Mouse (Mus musculus): ENCODE measurements around the gene Smco3. TPM values are rescaled to one million over a fixed set of nuclear protein-coding genes. Genes with fewer than 3 reads are reported as not detected.

Smco3 gene
- total and polyA plus RNA-seq, 2 experiments = not detected

DNA sequence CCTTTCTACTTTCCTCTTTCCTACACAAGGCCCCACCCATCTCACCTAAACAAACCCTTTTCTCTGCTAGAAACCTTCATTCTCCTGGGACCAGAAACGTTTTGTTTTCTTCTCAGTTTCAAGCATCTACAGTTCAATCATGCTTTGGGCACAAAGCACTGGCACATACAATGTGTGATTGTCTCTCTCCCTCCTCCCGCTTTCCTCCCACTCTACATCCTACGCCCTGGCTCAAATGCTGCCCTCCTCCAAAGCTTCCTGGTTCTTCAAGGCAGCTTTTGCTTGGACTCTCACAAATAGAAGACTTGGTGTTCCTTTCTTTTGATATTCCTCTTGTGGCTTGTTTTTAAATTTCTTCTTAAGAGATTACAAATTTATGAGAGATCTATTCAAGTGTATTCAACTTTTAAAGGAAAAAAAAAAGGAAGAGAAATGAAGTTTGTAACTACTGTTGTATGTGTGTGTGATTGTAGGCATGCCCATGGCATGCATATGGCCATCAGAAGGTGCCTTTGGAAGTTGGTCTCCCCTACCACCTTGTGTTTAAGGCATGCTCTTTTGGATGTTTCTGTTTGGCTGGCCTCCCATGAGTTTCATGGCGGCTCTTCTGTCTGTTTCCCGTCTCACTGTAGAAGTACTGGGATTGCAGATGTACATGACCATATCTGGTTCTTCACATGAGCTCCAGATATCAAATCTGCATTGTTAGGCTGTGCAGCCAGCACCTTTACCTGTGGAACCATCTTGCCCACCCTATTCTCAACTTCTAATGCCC, 10.6 kb upstream of the Smco3 start:
- no peaks in the 10 kb centered on the region for H3K79me2 ChIP-seq (ENCODE audit: control insufficient read depth, insufficient read depth, low read length)
- no peak overlapping the region for H3K9ac ChIP-seq (ENCODE audit: low read depth, low read length)
- no peak for DNase-seq (ENCODE audit: extremely low read depth, low read depth, low spot score)
- H3K27me3 ChIP-seq (ENCODE audit: control insufficient read depth, insufficient read depth, low read length) = no peaks in the 10 kb centered on the region
- no peaks in the 10 kb centered on the region for H3K36me3 ChIP-seq (ENCODE audit: control insufficient read depth, insufficient read depth, low read length)
- TF ChIP-seq CTCF (IDR thresholded peaks at IDR 0.05; ENCODE audit: low read depth, low read length) (no peak), POLR2A (IDR thresholded peaks at IDR 0.05; ENCODE audit: extremely low read depth, insufficient read depth, low read length) (no peak)
- H3K4me3 ChIP-seq (ENCODE audit: insufficient read depth, low read depth, low read length) = no peak overlapping the region
- H3K27ac ChIP-seq (replicated peaks; ENCODE audit: insufficient read depth, low read depth, low read length) = no peak overlapping the region
- 73% methylated on average over 5 of the region's 5 CpGs for WGBS
- no peaks in the 10 kb centered on the region for H3K4me1 ChIP-seq (ENCODE audit: control insufficient read depth, insufficient read depth, low read length)

DNA sequence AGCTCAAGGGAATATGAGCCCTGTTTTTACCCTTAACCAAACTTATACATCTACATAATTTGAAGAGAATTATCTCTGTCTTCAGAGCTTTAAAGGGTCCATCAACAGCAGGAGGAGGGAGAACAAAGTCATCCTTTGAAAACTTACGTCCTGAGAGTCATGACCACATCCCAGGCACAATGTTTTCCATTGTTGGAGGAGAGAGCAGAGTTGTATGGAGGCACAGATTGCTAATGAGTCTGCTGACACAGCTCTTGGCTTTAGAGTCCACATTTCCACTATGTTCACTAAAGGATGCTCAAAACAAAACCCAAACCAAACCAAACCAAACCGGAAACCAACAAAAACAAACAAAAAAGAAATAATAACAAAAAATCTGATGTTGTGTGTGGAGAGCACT, 9.7 kb upstream of the Smco3 start:
- no peak overlapping the region for H3K9ac ChIP-seq (ENCODE audit: low read depth, low read length)
- no peaks in the 10 kb centered on the region for H3K27me3 ChIP-seq (ENCODE audit: control insufficient read depth, insufficient read depth, low read length)
- WGBS = 80% methylated on average over 2 of the region's 2 CpGs
- H3K27ac ChIP-seq (replicated peaks; ENCODE audit: insufficient read depth, low read depth, low read length) = no peak overlapping the region
- TF ChIP-seq CTCF (IDR thresholded peaks at IDR 0.05; ENCODE audit: low read depth, low read length) = no peak
- TF ChIP-seq POLR2A (IDR thresholded peaks at IDR 0.05; ENCODE audit: extremely low read depth, insufficient read depth, low read length) = no peak
- H3K4me3 ChIP-seq (ENCODE audit: insufficient read depth, low read depth, low read length) = no peak overlapping the region
- no peaks in the 10 kb centered on the region for H3K4me1 ChIP-seq (ENCODE audit: control insufficient read depth, insufficient read depth, low read length)
- no peaks in the 10 kb centered on the region for H3K79me2 ChIP-seq (ENCODE audit: control insufficient read depth, insufficient read depth, low read length)
- no peaks in the 10 kb centered on the region for H3K36me3 ChIP-seq (ENCODE audit: control insufficient read depth, insufficient read depth, low read length)
- DNase-seq (ENCODE audit: extremely low read depth, low read depth, low spot score) = no peak

GRCm38 (mm10) chr6:136837323-136837722, 2.1 kb upstream of the Smco3 start:
- WGBS = 77% methylated on average over 3 of the region's 3 CpGs

GRCm38 (mm10) chr6:136831712-136832111, 3.5 kb downstream of the Smco3 start:
- DNase-seq (ENCODE audit: extremely low read depth, low read depth, low spot score) = peak; percentile 23
- Histone ChIP-seq H3K27me3 (ENCODE audit: control insufficient read depth, insufficient read depth, low read length) (no peaks in the 10 kb centered on the region), H3K79me2 (ENCODE audit: control insufficient read depth, insufficient read depth, low read length) (peaks cover 6% of the 10 kb centered on the region), H3K27ac (replicated peaks; ENCODE audit: insufficient read depth, low read depth, low read length) (no peak overlapping the region), H3K4me1 (ENCODE audit: control insufficient read depth, insufficient read depth, low read length) (peaks cover 4% of the 10 kb centered on the region; the same call in 1 of the 2 replicates), H3K36me3 (ENCODE audit: control insufficient read depth, insufficient read depth, low read length) (no peaks in the 10 kb centered on the region), H3K9ac (ENCODE audit: low read depth, low read length) (no peak overlapping the region), H3K4me3 (ENCODE audit: insufficient read depth, low read depth, low read length) (no peak overlapping the region)
- 67% methylated on average over 5 of the region's 5 CpGs for WGBS
- TF ChIP-seq CTCF (IDR thresholded peaks at IDR 0.05; ENCODE audit: low read depth, low read length) (no peak), POLR2A (IDR thresholded peaks at IDR 0.05; ENCODE audit: extremely low read depth, insufficient read depth, low read length) (no peak)

More at GRCm38 (mm10) chr6:136837323-136837722, 2.1 kb upstream of the Smco3 start:
- Histone ChIP-seq H3K79me2 (ENCODE audit: control insufficient read depth, insufficient read depth, low read length) (no peaks in the 10 kb centered on the region), H3K36me3 (ENCODE audit: control insufficient read depth, insufficient read depth, low read length) (no peaks in the 10 kb centered on the region), H3K27me3 (ENCODE audit: control insufficient read depth, insufficient read depth, low read length) (no peaks in the 10 kb centered on the region), H3K4me1 (ENCODE audit: control insufficient read depth, insufficient read depth, low read length) (no peaks in the 10 kb centered on the region), H3K9ac (ENCODE audit: low read depth, low read length) (no peak overlapping the region), H3K4me3 (ENCODE audit: insufficient read depth, low read depth, low read length) (no peak overlapping the region), H3K27ac (replicated peaks; ENCODE audit: insufficient read depth, low read depth, low read length) (no peak overlapping the region)
- DNase-seq (ENCODE audit: extremely low read depth, low read depth, low spot score) = no peak
- no peak for TF ChIP-seq POLR2A (IDR thresholded peaks at IDR 0.05; ENCODE audit: extremely low read depth, insufficient read depth, low read length)
- TF ChIP-seq CTCF (IDR thresholded peaks at IDR 0.05; ENCODE audit: low read depth, low read length) = no peak

- Histone ChIP-seq H3K79me2 (ENCODE audit: control insufficient read depth, insufficient read depth, low read length) (peaks cover 6% of the 10 kb centered on the region), H3K4me3 (ENCODE audit: insufficient read depth, low read depth, low read length) (peak overlapping the region; percentile 61; the same call in 1 of the 2 replicates), H3K4me1 (ENCODE audit: control insufficient read depth, insufficient read depth, low read length) (peaks cover 7% of the 10 kb centered on the region; the same call in 1 of the 2 replicates), H3K27ac (replicated peaks; ENCODE audit: insufficient read depth, low read depth, low read length) (no peak overlapping the region), H3K9ac (ENCODE audit: low read depth, low read length) (no peak overlapping the region), H3K36me3 (ENCODE audit: control insufficient read depth, insufficient read depth, low read length) (peaks cover 14% of the 10 kb centered on the region), H3K27me3 (ENCODE audit: control insufficient read depth, insufficient read depth, low read length) (no peaks in the 10 kb centered on the region)
- TF ChIP-seq CTCF (IDR thresholded peaks at IDR 0.05; ENCODE audit: low read depth, low read length) (no peak), POLR2A (IDR thresholded peaks at IDR 0.05; ENCODE audit: extremely low read depth, insufficient read depth, low read length) (no peak)
- no peak for DNase-seq (ENCODE audit: extremely low read depth, low read depth, low spot score)
- WGBS = 29% methylated on average over 4 of the region's 4 CpGs
Observed at GRCm38 (mm10) chr6:136828681-136829080, 6.6 kb downstream of the Smco3 start.
